Mouse (Mus musculus): ENCODE results near the gene Khk.

- TF ChIP-seq CTCF (IDR thresholded peaks at IDR 0.05; ENCODE audit: low read depth, low read length): no peak
- no peak for TF ChIP-seq POLR2A (IDR thresholded peaks at IDR 0.05; ENCODE audit: borderline replicate concordance, low read depth, low read length)
Measured at GRCm38 (mm10) chr5:30961545-30962505, 40.6 kb downstream of the Khk start.
